ENCODE assay signal across 8 mouse cellular contexts in genomic region chr11:32000281-32000680, GRCm38 (mm10). TPM values are rescaled to one million over a fixed set of nuclear protein-coding genes. Genes with fewer than 3 reads are reported as not detected.
A peak's percentile ranks its signal among the peaks of the same experiment; 100 is the strongest.
DNase-seq lines count a peak whose midpoint lies in the region; ATAC-seq lines count a peak whose summit lies in the region.

TSS of gene Nsg2 (plus strand) at chr11:32000463.

- H3K4me1 ChIP-seq in intestine, embryonic 16.5 days (ENCODE audit: control insufficient read depth, insufficient read depth, low read length): peaks cover 7% of the 10 kb centered on the region; the same call in 1 of the 2 replicates
- H3K4me1 ChIP-seq in midbrain, embryonic 10.5 days: peaks cover 47% of the 10 kb centered on the region

- DNase-seq in T-cell, adult 2 months (ENCODE audit: low spot score): peak; percentile 91
- peak; percentile 84 for DNase-seq in embryo, embryonic 10.5 days (ENCODE audit: low spot score)
- peak; percentile 37 to 75 for DNase-seq in gastrocnemius, postnatal 4 days (ENCODE audit: low spot score in 2 of 2)
- DNase-seq in left cerebral cortex, postnatal 14 days (ENCODE audit: low spot score in 2 of 2): peak; percentile 93 to 94
- peak; percentile 82 for DNase-seq in midbrain, embryonic 10.5 days (ENCODE audit: low spot score)
- peak; percentile 86 for DNase-seq in right cerebral cortex, postnatal 4 days
- DNase-seq in urinary bladder, postnatal 4 days (ENCODE audit: low spot score in 2 of 2): peak; percentile 64 to 69

- peak within 1 kb of the TSS; percentile 20 for H3K4me3 ChIP-seq in intestine, embryonic 16.5 days (ENCODE audit: low read length)
- peak within 1 kb of the TSS; percentile 53 for H3K4me3 ChIP-seq in midbrain, embryonic 10.5 days

- H3K9ac ChIP-seq in intestine, embryonic 16.5 days (ENCODE audit: low read depth, low read length): peak within 1 kb of the TSS; percentile 9; the same call in 1 of the 2 replicates

- WGBS in intestine, embryonic 16.5 days: under 1% methylated on average over 16 of the region's 16 CpGs
- under 1% methylated on average over 16 of the region's 16 CpGs for WGBS in midbrain, embryonic 10.5 days

- peaks cover 5% of the 10 kb centered on the region; the same call in 1 of the 2 replicates for H3K27me3 ChIP-seq in intestine, embryonic 16.5 days (replicated peaks; ENCODE audit: control insufficient read depth, insufficient read depth, low read length)
- H3K27me3 ChIP-seq in midbrain, embryonic 10.5 days (ENCODE audit: low read depth, poor library complexity, severe bottlenecking): 0 out of 2 replicates have a peak, but pooled peaks cover 4% of the 10 kb centered on the region

- no peaks in the 10 kb centered on the region for H3K36me3 ChIP-seq in intestine, embryonic 16.5 days (ENCODE audit: control insufficient read depth, insufficient read depth, low read length)
- H3K36me3 ChIP-seq in midbrain, embryonic 10.5 days: peaks cover 20% of the 10 kb centered on the region

- H3K27ac ChIP-seq in intestine, embryonic 16.5 days (ENCODE audit: low read length): no peak within 1 kb of the TSS
- H3K27ac ChIP-seq in midbrain, embryonic 10.5 days (replicated peaks): peak within 1 kb of the TSS; percentile 88

- intact Hi-C loops in left cerebral cortex, postnatal 14 days (cut with DNase I): loop anchor here (1.0 to 5.0 kb wide), 3 partner anchors 62 to 158 kb away; no protein-coding TSS in a partner anchor

- ATAC-seq in intestine, embryonic 16.5 days: peak; percentile 88

- H3K9me3 ChIP-seq in intestine, embryonic 16.5 days (ENCODE audit: control insufficient read depth, low read length): no peaks in the 10 kb centered on the region
- no peaks in the 10 kb centered on the region for H3K9me3 ChIP-seq in midbrain, embryonic 10.5 days (replicated peaks)

- H3K4me2 ChIP-seq in intestine, embryonic 16.5 days (ENCODE audit: low read depth, low read length): peak within 1 kb of the TSS; percentile 50

RNA-seq across cellular contexts. Expression of gene Nsg2, which starts in this region (rescaled TPM):
- 1 to 10 TPM; 3.3 to 3.9 TPM for total RNA-seq in gastrocnemius, postnatal 4 days (2021)
- 9.3 and 9.9 TPM in 2 replicates for polyA plus RNA-seq in intestine, embryonic 16.5 days (2015; fragmentation: Nextera tagmentation; extraction: Ambion mirVana)
- total RNA-seq in left cerebral cortex, postnatal 14 days (2021): 100 to 1,000 TPM; 759 to 774 TPM
- polyA plus RNA-seq in midbrain, embryonic 10.5 days (2016; fragmentation: Nextera tagmentation; extraction: Ambion mirVana): 25.7 and 51.3 TPM in 2 replicates

Comparison
In these comparisons a context has a peak if more than half of its experiments do, and no peak if none do; other contexts are left out.
1. RNA of gene Nsg2 (total RNA-seq): 759 to 774 TPM in left cerebral cortex, postnatal 14 days; 3.3 to 3.9 TPM in gastrocnemius, postnatal 4 days; every median in the first group is over 100 times any median in the second.
2. Peak in every context shown above with its lines, with median percentiles within 50 percentile points of each other: DNase-seq.